Mouse (Mus musculus): ENCODE measurements around the gene Tmem114. TPM values are rescaled to one million over a fixed set of nuclear protein-coding genes. Genes with fewer than 3 reads are reported as not detected.

The Tmem114 gene
- polyA plus RNA-seq (2012; rRNA removed; ENCODE audit: low replicate concordance): not detected in 2 replicates

GRCm38 (mm10) chr16:8424971-8425330 lies at the start of gene Tmem114:
Tmem114 (minus strand) TSS chr16:8425136.

DNA sequence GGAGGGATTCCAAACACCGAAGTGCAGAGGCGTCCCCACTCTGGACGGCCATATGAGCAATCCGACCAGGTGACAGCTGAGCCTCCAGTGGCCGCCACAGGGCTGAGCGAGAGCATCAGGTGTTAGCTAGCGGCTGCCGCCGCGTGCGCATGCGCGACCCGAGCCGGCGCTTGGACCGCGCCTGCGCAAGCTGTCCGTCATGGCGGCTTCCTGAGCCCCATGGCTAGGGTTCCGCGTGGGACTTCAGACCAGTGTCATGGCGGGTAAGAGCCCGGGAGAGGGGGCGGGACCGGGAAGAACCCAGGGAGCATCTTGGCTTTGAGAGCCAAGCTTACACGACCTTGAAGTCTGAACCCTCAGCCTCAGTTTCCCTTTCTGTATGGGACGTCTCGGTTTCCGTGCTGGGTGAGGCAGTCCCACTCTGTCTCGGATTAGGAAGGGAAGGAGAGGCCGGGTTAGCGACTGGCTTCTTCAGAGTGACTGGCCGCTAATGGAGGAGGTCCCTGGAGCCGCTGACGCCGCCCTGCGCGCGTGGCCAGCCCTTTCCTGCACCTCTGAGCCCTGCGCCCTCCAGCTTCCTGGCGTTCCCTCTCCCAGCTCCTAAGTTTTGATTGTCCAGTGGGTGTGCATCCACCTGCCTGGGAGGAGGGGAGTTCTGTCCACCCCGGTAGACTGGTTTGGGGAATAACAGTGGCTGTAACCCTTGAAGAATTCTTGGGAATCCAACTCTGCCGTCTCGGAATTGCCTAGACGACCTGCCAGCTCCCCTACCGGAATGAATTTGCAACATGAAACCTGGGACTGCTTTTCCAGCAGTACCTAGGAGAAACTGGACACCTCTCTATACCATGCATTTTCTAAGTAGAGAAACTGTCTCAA lies 45.9 kb upstream of the Tmem114 start, which contains the start of gene Mettl22:
Gene Mettl22 (plus strand): TSS at position 186 of the 879 bp plus-strand sequence.

Other genes with a start within 250 kb of the Tmem114 start
- 24.4 and 65.7 TPM in 2 replicates for gene Mettl22, start 45.7 kb upstream of the Tmem114 start, polyA plus RNA-seq (2012; rRNA removed; ENCODE audit: low replicate concordance)
- gene Abat, start 88.3 kb upstream of the Tmem114 start, polyA plus RNA-seq (2012; rRNA removed; ENCODE audit: low replicate concordance): 3.3 and 6.9 TPM in 2 replicates
- 61.5 and 84.5 TPM in 2 replicates for gene Pmm2, start 212.5 kb upstream of the Tmem114 start, polyA plus RNA-seq (2012; rRNA removed; ENCODE audit: low replicate concordance)
- 12.5 and 15.1 TPM in 2 replicates for gene Tmem186, start 212.6 kb upstream of the Tmem114 start, polyA plus RNA-seq (2012; rRNA removed; ENCODE audit: low replicate concordance)
- 117 and 125 TPM in 2 replicates for gene Carhsp1, start 247.0 kb upstream of the Tmem114 start, polyA plus RNA-seq (2012; rRNA removed; ENCODE audit: low replicate concordance)